Mouse (Mus musculus) megakaryocyte, adult 5-6 weeks (primary cell): ENCODE measurements at regions not wholly inside any gene's neighbourhood (a gene's known extent, or its start where the extent isn't known, plus 50 kb on each side); places are given as distances from the start of the nearest gene placed in this dataset.

Experiments used
- ATAC-seq: 2 replicates; pipeline ENCODE4 v1.8.0; 2016; ENCODE audit warnings: mild to moderate bottlenecking, inconsistent platforms; ENCODE audit not compliant: poor library complexity, severe bottlenecking

- ATAC-seq = no peak
Measured at GRCm38 (mm10) chr4:12770131-12770780, 598.4 kb upstream of the Fam92a start.

GRCm38 (mm10) chr4:12769092-12769491 is 597.3 kb upstream of the Fam92a start:
- ATAC-seq = peak; percentile 99

GRCm38 (mm10) chr4:12766763-12767162 is 594.9 kb upstream of the Fam92a start:
- no peak for ATAC-seq

- no peak for ATAC-seq
Measured at GRCm38 (mm10) chr4:12750817-12751216, 579.0 kb upstream of the Fam92a start.

GRCm38 (mm10) chr4:12749874-12750273 is 578.1 kb upstream of the Fam92a start:
- ATAC-seq = no peak

- ATAC-seq = no peak
Measured at GRCm38 (mm10) chr4:12743714-12744327, 572.0 kb upstream of the Fam92a start.

- no peak for ATAC-seq
Measured at GRCm38 (mm10) chr4:12736411-12736810, 564.6 kb upstream of the Fam92a start.

GRCm38 (mm10) chr4:12700189-12700588 is 528.4 kb upstream of the Fam92a start:
- ATAC-seq = no peak

GRCm38 (mm10) chr4:12677814-12678213 is 506.0 kb upstream of the Fam92a start:
- no peak for ATAC-seq

- no peak for ATAC-seq
Measured at GRCm38 (mm10) chr4:12671399-12671798, 499.6 kb upstream of the Fam92a start.

GRCm38 (mm10) chr4:12663176-12663575 is 491.4 kb upstream of the Fam92a start:
- ATAC-seq = no peak

- ATAC-seq = no peak
Measured at GRCm38 (mm10) chr4:12662683-12663082, 490.9 kb upstream of the Fam92a start.

- no peak for ATAC-seq
Measured at GRCm38 (mm10) chr4:12659084-12659483, 487.3 kb upstream of the Fam92a start.

- ATAC-seq = no peak
Measured at GRCm38 (mm10) chr4:12658594-12658993, 486.8 kb upstream of the Fam92a start.

GRCm38 (mm10) chr4:12657820-12658219 is 486.0 kb upstream of the Fam92a start:
- no peak for ATAC-seq

GRCm38 (mm10) chr4:12656924-12657603 is 485.2 kb upstream of the Fam92a start:
- no peak for ATAC-seq

GRCm38 (mm10) chr4:12655457-12656228 is 483.8 kb upstream of the Fam92a start:
- no peak for ATAC-seq

GRCm38 (mm10) chr4:12654568-12655456 is 483.0 kb upstream of the Fam92a start:
- ATAC-seq = no peak

GRCm38 (mm10) chr4:12647732-12648131 is 475.9 kb upstream of the Fam92a start:
- no peak for ATAC-seq

- ATAC-seq = no peak
Measured at GRCm38 (mm10) chr4:12642525-12642928, 470.7 kb upstream of the Fam92a start.
